Mouse (Mus musculus) liver, adult 2 months (tissue): ENCODE measurements around the gene Emilin3.

ENCODE experiments used
- CTCF ChIP-seq: fragments of 200-500 bp; IDR thresholded peaks from 2 replicates; pipeline ENCODE4 v1.5.1; 2011; ENCODE audit warnings: low read depth, low read length, control low read depth
- POLR2A ChIP-seq: fragments of 200-500 bp; IDR thresholded peaks from 2 replicates; pipeline ENCODE4 v1.6.1; 2011; ENCODE audit warnings: low read length, control low read depth; ENCODE audit not compliant: insufficient read depth; ENCODE audit errors: extremely low read depth

DNA sequence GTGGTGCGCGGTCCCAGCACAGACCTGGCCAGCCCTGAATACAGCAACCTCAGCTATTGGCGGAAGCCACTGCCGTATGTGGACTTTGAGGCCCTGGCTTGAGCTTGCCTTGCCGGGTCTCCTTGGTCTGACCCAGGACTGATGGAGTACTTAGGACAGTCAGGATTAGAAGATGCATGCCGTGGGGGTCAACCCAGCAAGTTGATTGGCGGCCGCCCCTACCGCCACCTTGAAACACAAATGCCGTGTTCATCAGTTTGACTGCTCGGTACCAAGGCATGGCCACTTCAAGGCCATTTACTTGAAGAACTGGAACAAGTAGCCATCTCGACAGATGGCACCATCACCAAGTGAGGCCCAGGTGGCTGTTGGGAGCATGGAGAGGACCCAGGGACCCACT is 6.8 kb downstream of the Emilin3 start:
- TF ChIP-seq POLR2A (no peak), CTCF (no peak)
